Mouse (Mus musculus) gastrocnemius, adult 8-10 months (tissue): Measurements from ENCODE around the gene Lpo. TPM values are rescaled to one million over a fixed set of nuclear protein-coding genes. Genes with fewer than 3 reads are reported as not detected.

Experiments
- DNase-seq, 2 experiments: peaks; one replicate each; pipeline ENCODE4 v3.0.0; 2022; ENCODE audit warnings: low spot score in 2 of 2
- microRNA-seq: library from miRNA; unstranded; fragments of <30 nt; microRNA quantifications from one replicate; pipeline ENCODE4 v1.2.0, GENCODE M21; 2022
- total RNA-seq, 4 experiments: library from RNA; stranded (reverse); gene quantifications; 2 replicates each; pipeline ENCODE4 v1.2.4; 2022

Gene Lpo
- total RNA-seq, 4 experiments from 2014 or later: not detected

- no peak for DNase-seq
These were observed 69.0 kb downstream of the Lpo start for GRCm38 (mm10) chr11:87758957-87759608.

GRCm38 (mm10) chr11:87758161-87758911, 69.8 kb downstream of the Lpo start:
- no peak for DNase-seq

- no peak for DNase-seq
These were observed 70.8 kb downstream of the Lpo start for GRCm38 (mm10) chr11:87757001-87757954.

Small RNA genes within 50 kb of the gene (microRNA-seq; reads per million reads assigned to microRNA genes)
- gene Mir142 (not detected), gene Mir142b (not detected)

Other genes starting within 250 kb of the Lpo start
- 10 to 100 TPM in 3 of 4 experiments, 1 to 10 TPM in 1; 9.8 to 12.6 (median 11.4) TPM for gene Mtmr4, start 236.1 kb downstream of the Lpo start, total RNA-seq
- gene Hsf5, start 211.1 kb downstream of the Lpo start, total RNA-seq: under 1 TPM in 1 of 4 experiments, not detected in 3; 0.09 TPM
- 1 to 10 TPM in 3 of 4 experiments, under 1 TPM in 1; 0.92 to 1.7 (median 1.6) TPM for gene Rnf43, start 165.6 kb downstream of the Lpo start, total RNA-seq
- gene Supt4a, start 90.7 kb downstream of the Lpo start, total RNA-seq: 10 to 100 TPM; 33.6 to 41.0 (median 36.9) TPM
- not detected for gene Tspoap1, start 67.7 kb downstream of the Lpo start, total RNA-seq
- gene Mpo, start 34.7 kb downstream of the Lpo start, total RNA-seq: not detected
- gene Mks1, start 24.9 kb upstream of the Lpo start, total RNA-seq: 1 to 10 TPM; 1.3 to 3.0 (median 1.6) TPM
- gene Epx, start 47.2 kb upstream of the Lpo start, total RNA-seq: not detected
- not detected for gene Olfr462, start 64.0 kb upstream of the Lpo start, total RNA-seq
- not detected for gene Olfr463, start 69.1 kb upstream of the Lpo start, total RNA-seq
- gene Olfr464, start 92.7 kb upstream of the Lpo start, total RNA-seq: not detected
- 100 to 1,000 TPM; 201 to 320 (median 253) TPM for gene Dynll2, start 159.2 kb upstream of the Lpo start, total RNA-seq
- 10 to 100 TPM; 52.7 to 62.4 (median 59.0) TPM for gene Srsf1, start 219.1 kb upstream of the Lpo start, total RNA-seq
- gene Vezf1, start 240.0 kb upstream of the Lpo start, total RNA-seq: 100 to 1,000 TPM in 1 of 4 experiments, 10 to 100 TPM in 3; 98.6 to 102 (median 98.9) TPM